Mouse (Mus musculus): ENCODE data around the gene Ifrd2.

Ifrd2 gene

GRCm38 (mm10) chr9:107599433-107599832 lies 12.0 kb downstream of the Ifrd2 start:
- no peak for DNase-seq (ENCODE audit: low spot score)

- no peak for DNase-seq (ENCODE audit: low spot score)
These were observed 12.4 kb downstream of the Ifrd2 start for GRCm38 (mm10) chr9:107599842-107600241.

- DNase-seq (ENCODE audit: low spot score) = no peak
These were observed 13.3 kb downstream of the Ifrd2 start for GRCm38 (mm10) chr9:107600745-107601144.

GRCm38 (mm10) chr9:107601275-107601674 lies 13.8 kb downstream of the Ifrd2 start:
- DNase-seq (ENCODE audit: low spot score) = no peak

GRCm38 (mm10) chr9:107602068-107602648 lies 14.7 kb downstream of the Ifrd2 start:
- DNase-seq (ENCODE audit: low spot score) = peak; percentile 87

- no peak for DNase-seq (ENCODE audit: low spot score)
These were observed 15.8 kb downstream of the Ifrd2 start for GRCm38 (mm10) chr9:107603251-107603650.

- DNase-seq (ENCODE audit: low spot score) = no peak
These were observed 17.7 kb downstream of the Ifrd2 start for GRCm38 (mm10) chr9:107605041-107605661.

- DNase-seq (ENCODE audit: low spot score) = no peak
These were observed 19.1 kb downstream of the Ifrd2 start for GRCm38 (mm10) chr9:107606591-107606990.

GRCm38 (mm10) chr9:107607036-107607435 lies 19.6 kb downstream of the Ifrd2 start:
- DNase-seq (ENCODE audit: low spot score) = no peak

- DNase-seq (ENCODE audit: low spot score) = no peak
These were observed 20.3 kb downstream of the Ifrd2 start for GRCm38 (mm10) chr9:107607653-107608245.

- no peak for DNase-seq (ENCODE audit: low spot score)
These were observed 21.4 kb downstream of the Ifrd2 start, which contains the start of gene Sema3b for GRCm38 (mm10) chr9:107608741-107609432. Gene Sema3b, minus strand, starts transcription at chr9:107609229.

GRCm38 (mm10) chr9:107609433-107609830 lies 22.0 kb downstream of the Ifrd2 start:
- DNase-seq (ENCODE audit: low spot score) = no peak

- no peak for DNase-seq (ENCODE audit: low spot score)
These were observed 24.2 kb downstream of the Ifrd2 start for GRCm38 (mm10) chr9:107611456-107612190.

- peak; percentile 98 for DNase-seq (ENCODE audit: low spot score)
These were observed 24.9 kb downstream of the Ifrd2 start for GRCm38 (mm10) chr9:107612191-107612944.

- no peak for DNase-seq (ENCODE audit: low spot score)
These were observed 25.6 kb downstream of the Ifrd2 start for GRCm38 (mm10) chr9:107612945-107613569.

- no peak for DNase-seq (ENCODE audit: low spot score)
These were observed 27.6 kb downstream of the Ifrd2 start for GRCm38 (mm10) chr9:107615035-107615434.

GRCm38 (mm10) chr9:107617461-107617860 lies 30.0 kb downstream of the Ifrd2 start:
- no peak for DNase-seq (ENCODE audit: low spot score)

GRCm38 (mm10) chr9:107618098-107618497 lies 30.7 kb downstream of the Ifrd2 start:
- DNase-seq (ENCODE audit: low spot score) = no peak

GRCm38 (mm10) chr9:107618778-107619545 lies 31.5 kb downstream of the Ifrd2 start:
- DNase-seq (ENCODE audit: low spot score) = no peak

GRCm38 (mm10) chr9:107619546-107619879 lies 32.1 kb downstream of the Ifrd2 start:
- no peak for DNase-seq (ENCODE audit: low spot score)
